Mouse (Mus musculus) MEL (cell line): ENCODE results near the gene Dlg2.

Experiments
- CTCF ChIP-seq, 3 experiments: IDR thresholded peaks in 2 of 3; conservative IDR thresholded peaks in 1 of 3; 2 replicates each; pipeline ENCODE4 v1.5.1; 2011 to 2012; ENCODE audit warnings: low read length in 3 of 3, low read depth in 2 of 3, mild to moderate bottlenecking in 2 of 3, improper control_type of control experiment in 1 of 3, inconsistent platforms in 1 of 3, mixed read lengths in 1 of 3, moderate library complexity in 1 of 3; ENCODE audit not compliant: control insufficient read depth in 1 of 3, insufficient read depth in 1 of 3, poor library complexity in 1 of 3, severe bottlenecking in 1 of 3
- E2F4 ChIP-seq: IDR thresholded peaks from 2 replicates; pipeline ENCODE4 v1.6.1; 2011; ENCODE audit warnings: low read depth, low read length, improper control_type of control experiment, borderline replicate concordance
- EP300 ChIP-seq, 2 experiments: IDR thresholded peaks; 2 replicates each; pipeline ENCODE4 v1.6.1; 2011; ENCODE audit warnings: improper control_type of control experiment in 2 of 2, low read length in 2 of 2, low read depth in 1 of 2, mild to moderate bottlenecking in 1 of 2
- HCFC1 ChIP-seq: IDR thresholded peaks from 2 replicates; pipeline ENCODE4 v1.6.1; 2012; ENCODE audit warnings: low read depth, mild to moderate bottlenecking, inconsistent platforms, low read length, improper control_type of control experiment, moderate library complexity
- KAT2A ChIP-seq: conservative IDR thresholded peaks from 2 replicates; pipeline ENCODE4 v1.6.1; 2012; ENCODE audit warnings: low read depth, low read length, improper control_type of control experiment, inconsistent platforms
- MAX ChIP-seq: IDR thresholded peaks from 2 replicates; pipeline ENCODE4 v1.6.1; 2011; ENCODE audit warnings: low read length, improper control_type of control experiment
- MEF2A ChIP-seq: IDR thresholded peaks from 2 replicates; pipeline ENCODE4 v1.6.1; 2014; ENCODE audit warnings: low read depth, mild to moderate bottlenecking, inconsistent platforms, low read length, improper control_type of control experiment; ENCODE audit not compliant: poor library complexity, insufficient replicate concordance, severe bottlenecking; ENCODE audit errors: extremely low read depth
- POLR2A ChIP-seq, 2 experiments: IDR thresholded peaks; 2 replicates each; pipeline ENCODE4 v1.6.1; 2011 to 2012; ENCODE audit warnings: low read length in 2 of 2, mild to moderate bottlenecking in 2 of 2, control low read depth in 1 of 2, improper control_type of control experiment in 1 of 2, low read depth in 1 of 2, moderate library complexity in 1 of 2; ENCODE audit not compliant: control insufficient read depth in 1 of 2, insufficient read depth in 1 of 2, poor library complexity in 1 of 2
- POLR2AphosphoS5 ChIP-seq: IDR thresholded peaks from 2 replicates; pipeline ENCODE4 v1.6.1; 2012; ENCODE audit warnings: low read depth, borderline replicate concordance, mild to moderate bottlenecking, inconsistent platforms, low read length, moderate library complexity, mixed read lengths
- RAD21 ChIP-seq: IDR thresholded peaks from 2 replicates; pipeline ENCODE4 v1.6.1; 2011; ENCODE audit warnings: mild to moderate bottlenecking, low read depth, low read length, improper control_type of control experiment
- SIN3A ChIP-seq: IDR thresholded peaks from 2 replicates; pipeline ENCODE4 v1.6.1; 2012; ENCODE audit warnings: low read length, improper control_type of control experiment, inconsistent platforms
- TCF12 ChIP-seq: IDR thresholded peaks from 2 replicates; pipeline ENCODE4 v1.6.1; 2014; ENCODE audit warnings: low read depth, mild to moderate bottlenecking, inconsistent platforms, low read length, improper control_type of control experiment, moderate library complexity
- USF1 ChIP-seq: IDR thresholded peaks from 2 replicates; pipeline ENCODE4 v1.6.1; 2014; ENCODE audit warnings: low read depth, mild to moderate bottlenecking, inconsistent platforms, low read length, improper control_type of control experiment, moderate library complexity

DNA sequence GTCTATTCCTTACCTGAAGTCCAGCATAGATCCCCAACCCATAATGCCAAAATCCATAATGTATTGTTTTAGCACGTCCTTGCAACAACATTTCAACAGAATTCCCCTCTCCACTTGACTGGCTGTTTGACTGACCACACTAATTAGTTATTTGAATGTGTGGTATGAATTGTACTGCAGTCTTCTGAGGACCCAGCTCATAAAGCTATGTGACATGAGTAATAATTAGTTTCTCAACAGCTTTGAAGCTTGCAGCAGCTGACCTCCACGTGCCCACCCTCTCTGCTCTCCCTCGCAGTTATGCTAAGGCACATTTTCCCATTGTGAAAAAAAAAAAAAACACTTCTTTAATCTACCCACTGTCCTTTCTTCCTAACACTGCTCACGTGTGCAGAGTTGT, 1590.4 kb downstream of the Dlg2 start:
- TF ChIP-seq E2F4 (no peak), MEF2A (no peak), USF1 (no peak), CTCF (IDR thresholded peaks at IDR 0.05 in 2 of 3, conservative IDR thresholded peaks at IDR 0.05 in 1 of 3; ENCODE audit: control insufficient read depth in 1 of 3, insufficient read depth in 1 of 3, low read depth in 2 of 3, low read length in 3 of 3, poor library complexity in 1 of 3, severe bottlenecking in 1 of 3) (no peak), TCF12 (no peak), MAX (no peak), POLR2A (IDR thresholded peaks at IDR 0.05; ENCODE audit: control insufficient read depth in 1 of 2, insufficient read depth in 1 of 2, low read depth in 1 of 2, low read length in 2 of 2, poor library complexity in 1 of 2) (no peak), KAT2A (no peak), RAD21 (no peak), EP300 (IDR thresholded peaks at IDR 0.05; ENCODE audit: low read depth in 1 of 2, low read length in 2 of 2) (no peak), HCFC1 (no peak), SIN3A (no peak), POLR2AphosphoS5 (no peak)
